Mouse (Mus musculus) lung, postnatal 36 days (tissue): ENCODE results near the gene Tmem120b.

Experiments used
- DNase-seq: peaks from one replicate; pipeline ENCODE4 v3.0.0; 2022; ENCODE audit warnings: mixed read lengths

The Tmem120b gene

GRCm38 (mm10) chr5:123142161-123143157 is 74.2 kb downstream of the Tmem120b start, which contains the start of gene Setd1b:
Setd1b (plus strand) TSS chr5:123142193.
- DNase-seq = peak; percentile 72

GRCm38 (mm10) chr5:123143251-123143970 is 75.2 kb downstream of the Tmem120b start:
- peak; percentile 42 for DNase-seq

DNA sequence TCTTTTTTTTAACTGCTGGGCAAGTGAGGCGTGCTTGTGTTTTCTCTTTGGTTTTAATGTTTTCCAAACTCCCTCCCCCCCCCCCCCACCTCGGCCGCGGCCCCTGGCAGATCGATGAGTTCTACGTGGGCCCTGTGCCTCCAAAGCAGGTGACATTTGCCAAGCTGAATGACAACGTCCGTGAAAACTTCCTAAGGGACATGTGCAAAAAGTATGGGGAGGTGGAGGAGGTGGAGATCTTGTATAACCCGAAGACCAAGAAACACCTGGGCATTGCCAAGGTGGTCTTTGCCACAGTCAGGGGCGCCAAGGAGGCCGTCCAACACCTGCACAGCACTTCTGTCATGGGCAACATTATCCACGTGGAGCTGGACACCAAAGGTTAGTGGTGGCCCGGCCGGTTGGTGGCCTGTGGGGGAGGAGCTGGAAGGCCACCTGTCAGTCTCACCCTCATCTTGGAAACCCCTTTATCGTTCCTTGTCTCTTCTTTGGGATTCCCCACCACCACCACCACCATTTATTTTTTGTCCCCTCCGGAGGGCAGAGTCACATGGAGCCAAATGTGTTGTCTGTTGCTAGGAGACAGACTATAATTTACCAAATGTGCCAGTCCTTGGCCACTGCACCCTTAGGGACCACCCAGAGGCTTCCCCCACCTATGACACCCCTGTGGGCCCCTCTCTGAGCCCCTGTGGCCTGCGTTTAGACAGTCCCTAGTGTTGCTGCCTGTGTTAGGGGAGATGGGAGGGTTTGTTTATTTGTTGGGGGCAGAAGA is 75.9 kb downstream of the Tmem120b start:
- no peak for DNase-seq

DNA sequence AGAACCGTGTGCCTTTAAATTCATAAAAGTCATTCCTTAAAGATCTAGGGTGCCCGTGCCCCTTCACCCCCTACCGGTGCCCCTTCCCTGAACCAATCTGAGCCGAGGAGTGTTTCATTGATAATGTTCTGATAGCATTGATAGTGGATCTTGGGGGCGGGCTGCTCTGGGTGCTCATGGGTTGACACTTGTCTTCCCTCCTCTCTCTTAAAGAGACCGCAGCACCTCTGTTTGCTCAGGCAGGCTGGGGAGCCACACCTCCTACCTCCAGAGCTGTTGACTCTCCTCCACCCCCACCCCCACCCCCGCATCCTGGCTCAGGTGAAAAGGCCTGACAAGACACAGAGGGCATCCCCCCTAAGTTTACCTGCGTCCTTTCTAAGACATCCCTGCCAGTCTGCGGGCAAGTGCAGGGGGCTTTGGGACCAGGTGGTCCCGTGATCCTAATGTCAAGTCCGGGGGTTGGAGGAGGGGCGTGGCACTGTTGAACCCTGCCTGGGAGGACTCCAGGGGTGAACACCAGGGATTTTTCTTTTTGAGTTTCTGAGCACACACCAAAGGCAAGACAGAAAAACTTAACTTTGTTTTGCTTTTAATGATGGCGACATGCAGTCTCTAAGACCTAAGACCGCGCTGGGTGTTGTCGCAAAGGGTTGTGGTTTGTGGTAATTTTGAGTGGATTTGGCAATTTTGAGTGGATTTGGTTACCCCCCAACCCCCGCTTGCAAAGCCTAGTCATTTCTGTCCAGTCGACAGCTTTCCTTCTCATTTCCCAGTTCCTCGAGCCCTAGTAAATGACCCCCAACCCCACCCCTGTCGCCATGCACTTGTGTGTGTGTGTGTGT is 76.8 kb downstream of the Tmem120b start:
- DNase-seq = peak; percentile 45

DNA sequence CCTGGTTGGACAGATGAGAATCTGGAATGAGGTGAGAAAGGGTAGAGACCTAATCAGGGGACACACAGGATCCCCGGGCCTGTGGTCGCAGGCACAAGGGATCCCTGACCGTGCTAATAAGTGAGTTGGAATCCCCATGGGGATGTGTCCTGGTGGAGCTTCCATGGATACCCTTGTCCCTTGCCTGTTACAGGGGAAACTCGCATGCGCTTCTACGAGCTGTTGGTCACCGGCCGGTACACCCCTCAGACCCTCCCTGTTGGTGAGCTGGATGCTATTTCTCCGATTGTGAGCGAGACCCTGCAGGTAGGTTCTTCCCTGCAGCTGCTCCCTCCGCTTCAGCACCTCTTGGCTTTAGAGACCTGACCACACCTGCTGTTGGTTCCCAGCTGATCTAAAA is 78.1 kb downstream of the Tmem120b start:
- no peak for DNase-seq

- no peak for DNase-seq
Observed at GRCm38 (mm10) chr5:123147569-123147968, 79.4 kb downstream of the Tmem120b start.

GRCm38 (mm10) chr5:123148073-123148722 is 80.0 kb downstream of the Tmem120b start:
- no peak for DNase-seq

DNA sequence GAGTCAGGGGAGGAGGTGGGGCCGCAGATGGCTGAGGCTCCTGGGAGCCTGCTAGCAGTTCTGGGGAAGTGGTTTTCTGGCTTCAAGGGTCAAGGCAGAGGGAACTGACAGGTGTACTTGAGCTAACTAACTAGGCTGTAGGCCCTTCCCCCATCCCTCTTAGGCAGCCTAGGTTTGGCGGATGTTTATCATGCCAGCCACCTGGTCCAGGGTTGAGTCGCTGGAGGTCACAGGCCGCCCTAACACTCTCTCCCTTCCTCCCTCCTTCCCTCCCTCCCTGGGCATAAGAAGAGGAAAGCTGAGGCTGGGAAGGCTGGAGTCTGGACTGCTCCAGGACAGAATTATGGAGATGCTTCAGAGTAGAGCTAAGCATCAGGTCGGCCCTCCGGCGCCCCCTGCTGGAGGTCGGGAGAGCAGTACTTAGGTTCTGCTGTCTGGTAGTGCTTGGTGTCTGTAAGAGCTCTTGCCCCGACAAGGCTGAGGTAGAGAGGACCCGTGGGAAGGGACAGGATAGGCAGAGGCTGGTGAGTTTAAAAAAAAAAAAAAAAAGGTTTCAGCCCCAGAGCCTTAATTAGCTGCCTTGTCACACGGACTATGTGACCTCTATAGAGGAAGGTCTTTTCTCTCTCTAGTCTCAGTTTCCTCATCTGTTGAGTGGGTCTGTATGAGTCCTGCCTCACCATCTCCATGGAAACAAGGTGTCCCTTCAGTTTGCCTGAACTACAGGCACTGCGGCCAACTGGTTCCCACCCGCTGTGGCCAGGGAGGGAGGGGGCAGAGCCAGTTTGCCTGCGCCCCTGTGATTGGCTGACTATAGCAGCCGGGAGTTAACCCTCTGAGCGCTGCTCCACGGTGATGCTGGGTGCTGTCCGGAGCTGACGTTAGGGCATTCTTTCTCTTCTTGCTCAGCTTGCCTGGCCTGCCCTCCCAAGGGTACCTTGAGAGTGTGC is 81.5 kb downstream of the Tmem120b start:
- DNase-seq = peak; percentile 95

- peak; percentile 70 for DNase-seq
Observed at GRCm38 (mm10) chr5:123150641-123151040, 82.4 kb downstream of the Tmem120b start.

DNA sequence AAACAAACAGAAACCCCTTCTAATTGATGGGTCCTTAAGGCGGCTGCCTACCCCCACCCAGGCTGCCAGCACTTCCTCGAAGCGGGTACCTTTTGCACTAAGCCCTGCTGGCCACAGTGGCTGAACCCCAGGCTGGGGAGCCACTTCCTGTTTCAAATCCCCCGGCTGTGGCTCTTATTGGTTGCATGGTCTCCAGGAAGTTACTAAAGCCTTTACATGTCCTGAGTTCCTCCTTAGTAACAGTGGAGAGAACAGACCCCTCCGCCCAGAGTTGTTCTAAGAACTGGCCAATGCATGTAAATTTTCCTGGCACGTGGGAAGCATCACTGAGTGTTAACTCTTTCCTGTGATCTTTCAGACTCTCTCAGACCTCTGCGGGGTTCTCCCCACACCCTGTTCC is 82.9 kb downstream of the Tmem120b start:
- peak; percentile 75 for DNase-seq

DNA sequence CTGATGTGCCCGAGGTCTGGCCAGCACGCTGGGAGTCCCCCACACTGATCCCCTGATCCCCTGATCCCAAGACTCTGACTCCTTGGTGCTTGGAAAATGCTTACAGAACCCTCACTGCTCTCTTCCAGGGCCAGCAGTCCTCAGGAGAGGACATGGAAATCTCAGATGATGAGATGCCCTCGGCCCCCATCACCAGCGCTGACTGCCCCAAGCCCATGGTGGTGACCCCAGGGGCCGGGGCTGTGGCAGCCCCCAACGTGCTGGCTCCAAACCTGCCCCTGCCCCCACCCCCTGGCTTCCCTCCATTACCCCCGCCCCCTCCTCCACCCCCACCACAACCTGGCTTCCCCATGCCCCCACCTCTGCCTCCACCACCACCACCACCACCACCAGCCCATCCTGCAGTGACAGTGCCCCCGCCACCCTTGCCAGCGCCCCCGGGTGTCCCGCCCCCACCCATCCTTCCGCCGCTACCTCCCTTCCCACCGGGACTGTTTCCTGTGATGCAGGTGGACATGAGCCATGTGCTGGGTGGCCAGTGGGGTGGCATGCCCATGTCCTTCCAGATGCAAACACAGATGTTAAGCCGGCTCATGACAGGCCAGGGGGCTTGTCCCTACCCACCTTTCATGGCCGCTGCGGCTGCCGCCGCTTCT is 83.6 kb downstream of the Tmem120b start:
- no peak for DNase-seq

DNA sequence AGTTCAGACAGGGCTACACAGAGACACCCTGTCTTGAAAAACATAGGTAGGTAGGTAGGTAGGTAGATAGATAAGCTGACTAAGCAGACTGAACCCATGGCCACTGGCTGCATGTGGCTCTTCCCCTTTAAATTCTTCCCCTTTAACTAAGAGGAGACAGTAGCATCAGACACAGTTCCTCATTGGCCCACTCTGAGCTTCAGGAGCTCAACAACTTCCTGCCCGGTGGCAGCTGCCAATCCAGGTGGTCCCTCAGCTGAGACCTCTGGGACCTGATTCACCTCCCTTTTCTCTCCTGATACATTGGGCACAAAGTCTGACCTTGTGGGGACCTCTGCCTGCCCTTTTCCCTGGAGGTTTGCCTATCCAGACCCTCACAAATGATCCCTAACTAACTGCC is 84.7 kb downstream of the Tmem120b start:
- no peak for DNase-seq

- DNase-seq = peak; percentile 92
Observed at GRCm38 (mm10) chr5:123155425-123155824, 87.2 kb downstream of the Tmem120b start.

DNA sequence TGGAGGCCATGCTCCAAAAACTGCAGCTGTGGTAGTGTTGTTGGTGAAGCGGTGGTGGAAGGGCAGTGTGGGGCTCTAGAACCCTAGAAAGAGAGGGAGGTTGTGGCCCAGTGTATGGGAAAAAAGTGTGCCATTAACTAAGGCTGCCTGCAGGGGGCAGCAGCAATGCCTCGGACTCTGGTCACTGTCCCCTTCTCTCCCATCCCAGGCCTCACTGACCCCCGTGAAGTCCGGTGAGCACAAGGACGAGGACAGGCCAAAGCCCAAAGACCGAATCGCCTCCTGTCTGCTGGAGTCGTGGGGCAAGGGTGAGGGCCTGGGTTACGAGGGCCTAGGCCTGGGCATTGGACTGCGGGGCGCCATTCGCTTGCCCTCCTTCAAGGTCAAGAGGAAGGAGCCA is 88.5 kb downstream of the Tmem120b start:
- no peak for DNase-seq

DNA sequence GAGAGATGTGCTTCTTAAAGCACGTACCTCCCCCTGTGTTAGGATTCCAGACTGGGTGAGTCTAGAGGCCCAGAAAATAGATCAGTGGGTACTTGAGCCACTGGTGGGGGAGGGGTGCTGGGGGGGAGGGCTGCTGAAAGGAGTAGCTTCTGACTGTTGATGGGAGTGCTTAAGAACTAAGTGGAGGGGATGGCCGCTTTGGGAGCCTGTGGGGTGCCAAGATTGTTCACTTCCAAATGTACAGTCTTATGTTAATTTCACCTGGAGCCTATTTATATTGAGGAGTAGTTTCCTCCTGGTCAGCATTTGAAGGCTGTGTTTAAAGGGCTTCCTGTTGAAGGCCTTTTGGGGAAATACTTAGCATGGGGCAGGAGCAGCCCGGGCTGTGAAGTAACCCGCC is 89.8 kb downstream of the Tmem120b start:
- DNase-seq = no peak

DNA sequence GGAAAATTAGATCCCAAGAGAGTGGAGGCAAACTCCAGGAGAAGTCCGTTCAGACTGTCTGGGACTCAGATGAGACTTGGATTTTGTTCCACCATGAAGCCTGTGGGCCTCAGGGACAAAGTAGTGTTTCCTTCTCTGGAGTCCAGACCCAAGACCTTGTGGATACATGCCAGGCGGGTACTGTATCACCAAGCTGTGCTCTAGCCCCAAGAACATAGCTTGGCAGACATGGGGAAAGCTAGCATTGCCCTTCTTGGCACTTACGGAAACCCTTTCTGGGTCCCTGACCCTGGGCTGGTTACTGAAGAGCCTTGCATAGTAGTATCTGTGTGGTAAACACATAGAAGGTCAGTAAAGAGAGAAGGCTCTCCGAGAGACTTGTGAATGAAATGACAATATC is 91.2 kb downstream of the Tmem120b start:
- DNase-seq = no peak

- no peak for DNase-seq
Observed at GRCm38 (mm10) chr5:123159866-123160265, 91.7 kb downstream of the Tmem120b start.

- DNase-seq = no peak
Observed at GRCm38 (mm10) chr5:123160341-123160740, 92.1 kb downstream of the Tmem120b start.

- no peak for DNase-seq
Observed at GRCm38 (mm10) chr5:123162942-123163341, 94.7 kb downstream of the Tmem120b start.

- no peak for DNase-seq
Observed at GRCm38 (mm10) chr5:123166437-123166836, 98.2 kb downstream of the Tmem120b start.
